In genomic region chr11:102556716-102557074, GRCm38 (mm10) we compare ENCODE assay signal across 8 mouse cellular contexts. TPM values are rescaled to one million over a fixed set of nuclear protein-coding genes. Genes with fewer than 3 reads are reported as not detected.
DNase-seq lines count a peak whose midpoint lies in the region; ATAC-seq and TF ChIP-seq lines count a peak whose summit lies in the region.

No protein-coding gene starts in this region.

- H3K9me3 ChIP-seq in heart, embryonic 13.5 days, result no peaks in the 10 kb centered on the region
- no peaks in the 10 kb centered on the region for H3K9me3 ChIP-seq in CH12.LX (replicated peaks; ENCODE audit: low read length)
- no peaks in the 10 kb centered on the region for H3K9me3 ChIP-seq in forebrain, postnatal 0 days (ENCODE audit: low read length)
- H3K9me3 ChIP-seq in liver, postnatal 0 days (ENCODE audit: low read length), result no peaks in the 10 kb centered on the region

- peak overlapping the region; percentile 99 for H3K9ac ChIP-seq in heart, embryonic 13.5 days
- peak overlapping the region; percentile 8; the same call in 1 of the 2 replicates for H3K9ac ChIP-seq in CH12.LX (ENCODE audit: insufficient read depth, low read depth)
- H3K9ac ChIP-seq in forebrain, postnatal 0 days, result no peak overlapping the region
- H3K9ac ChIP-seq in liver, postnatal 0 days (replicated peaks), result peak overlapping the region; percentile 97

- H3K36me3 ChIP-seq in heart, embryonic 13.5 days, result peaks cover 8% of the 10 kb centered on the region
- peaks cover 0 to 7% of the 10 kb centered on the region in 2 experiments for H3K36me3 ChIP-seq in CH12.LX (replicated peaks in 1 of 2; ENCODE audit: control insufficient read depth in 1 of 2, insufficient read depth in 1 of 2, low read length in 1 of 2)
- H3K36me3 ChIP-seq in forebrain, postnatal 0 days (ENCODE audit: insufficient read depth), result no peaks in the 10 kb centered on the region
- H3K36me3 ChIP-seq in liver, postnatal 0 days (replicated peaks; ENCODE audit: insufficient read depth, low read length), result no peaks in the 10 kb centered on the region; the same call in 1 of the 2 replicates

- H3K4me1 ChIP-seq in heart, embryonic 13.5 days, result peaks cover 24% of the 10 kb centered on the region
- peaks cover 0 to 28% of the 10 kb centered on the region in 2 experiments; a peak in 3 of 4 replicates for H3K4me1 ChIP-seq in CH12.LX (ENCODE audit: control insufficient read depth in 1 of 2, insufficient read depth in 2 of 2)
- H3K4me1 ChIP-seq in forebrain, postnatal 0 days (ENCODE audit: insufficient read depth), result peaks cover 12% of the 10 kb centered on the region; the same call in 1 of the 2 replicates
- H3K4me1 ChIP-seq in liver, postnatal 0 days (ENCODE audit: insufficient read depth), result peaks cover 11% of the 10 kb centered on the region

- H3K27ac ChIP-seq in heart, embryonic 13.5 days (replicated peaks), result peak overlapping the region; percentile 96
- no peak overlapping the region for H3K27ac ChIP-seq in CH12.LX (ENCODE audit: insufficient read depth, low read depth)
- H3K27ac ChIP-seq in forebrain, postnatal 0 days (ENCODE audit: low read depth, low read length), result peak overlapping the region; percentile 98
- H3K27ac ChIP-seq in liver, postnatal 0 days (ENCODE audit: low read depth), result peak overlapping the region; percentile 92

- no peak for ATAC-seq in heart, embryonic 13.5 days (ENCODE audit: extremely low read depth, insufficient number of reproducible peaks, low FRiP score, low TSS enrichment)
- ATAC-seq in forebrain, postnatal 0 days, result no peak; the same call in 1 of the 2 replicates
- no peak for ATAC-seq in liver, postnatal 0 days

- intact Hi-C loops in heart, postnatal 36 days (cut with DNase I), result loop anchor here (5.0 to 10.0 kb wide), 3 partner anchors 49 to 1988 kb away; partner anchors contain the start of gene Ubtf

- H3K27me3 ChIP-seq in heart, embryonic 13.5 days (replicated peaks), result no peaks in the 10 kb centered on the region
- no peaks in the 10 kb centered on the region for H3K27me3 ChIP-seq in CH12.LX (replicated peaks)
- no peaks in the 10 kb centered on the region for H3K27me3 ChIP-seq in forebrain, postnatal 0 days (ENCODE audit: insufficient read depth, low read length)
- no peaks in the 10 kb centered on the region for H3K27me3 ChIP-seq in liver, postnatal 0 days (ENCODE audit: insufficient read depth, low read length)

- no peak for TF ChIP-seq CTCF in CH12.LX (conservative IDR thresholded peaks at IDR 0.05 in 1 of 2, IDR thresholded peaks at IDR 0.05 in 1 of 2; ENCODE audit: low read depth in 2 of 2, low read length in 2 of 2)
- TF ChIP-seq CTCF in forebrain, postnatal 0 days (IDR thresholded peaks at IDR 0.05; ENCODE audit: low read depth), result no peak
- TF ChIP-seq CTCF in liver, postnatal 0 days (IDR thresholded peaks at IDR 0.05; ENCODE audit: low read depth), result no peak

- H3K4me3 ChIP-seq in heart, embryonic 13.5 days, result peak overlapping the region; percentile 98
- peak overlapping the region in 2 of 3 experiments; percentile 76 to 91 for H3K4me3 ChIP-seq in CH12.LX (replicated peaks in 1 of 3; ENCODE audit: low read depth in 2 of 3, low read length in 2 of 3, poor library complexity in 1 of 3)
- H3K4me3 ChIP-seq in forebrain, postnatal 0 days (ENCODE audit: low read depth, low read length), result peak overlapping the region; percentile 100
- H3K4me3 ChIP-seq in liver, postnatal 0 days (ENCODE audit: low read depth, low read length), result peak overlapping the region; percentile 93

- H3K79me2 ChIP-seq in CH12.LX (replicated peaks; ENCODE audit: control insufficient read depth, extremely low read depth, insufficient read depth, poor library complexity, severe bottlenecking), result peaks cover 35% of the 10 kb centered on the region

- dilution Hi-C loops in CH12.LX (cut with MboI; ENCODE audit: extremely low pct_ligation_motif_present, extremely low pct_unique_long_range_greater_than_20kb, low sequenced_read_pairs), result no loop called here

- TF ChIP-seq EP300 in CH12.LX (IDR thresholded peaks at IDR 0.05; ENCODE audit: low read length), result no peak
- no peak for TF ChIP-seq EP300 in liver, postnatal 0 days (IDR thresholded peaks at IDR 0.05; ENCODE audit: low read depth)

- no peak for DNase-seq in heart, postnatal 36 days
- DNase-seq in CH12.LX (ENCODE audit: extremely low read depth), result no peak
- DNase-seq in forebrain, postnatal 0 days, result no peak
- DNase-seq in liver, postnatal 0 days, result no peak
- no peak for DNase-seq in right cerebral cortex, adult 18-20 months
- DNase-seq in layer of hippocampus, postnatal 14 days (ENCODE audit: low spot score in 2 of 2), result no peak
- no peak for DNase-seq in left cerebral cortex, adult 9 months (ENCODE audit: low spot score in 2 of 2)

- TF ChIP-seq POLR2A in CH12.LX (IDR thresholded peaks at IDR 0.05; ENCODE audit: low read depth, low read length), result no peak

- 21% methylated on average over 3 of the region's 3 CpGs for WGBS in heart, embryonic 13.5 days
- WGBS in forebrain, postnatal 0 days, result 18% methylated on average over 3 of the region's 3 CpGs
- 8% methylated on average over 3 of the region's 3 CpGs for WGBS in liver, postnatal 0 days (ENCODE audit: insufficient replicate concordance)

- in situ Hi-C loops in CH12.LX (cut with MboI; ENCODE audit: low pct_ligation_motif_present, low pct_unique_long_range_greater_than_20kb, low sequenced_read_pairs), result no loop called here

- H3K4me2 ChIP-seq in heart, embryonic 13.5 days, result peak overlapping the region; percentile 87
- peak overlapping the region; percentile 3; the same call in 1 of the 2 replicates for H3K4me2 ChIP-seq in CH12.LX (ENCODE audit: insufficient read depth, low read depth, poor library complexity, severe bottlenecking)
- H3K4me2 ChIP-seq in forebrain, postnatal 0 days (ENCODE audit: low read depth), result peak overlapping the region; percentile 49
- H3K4me2 ChIP-seq in liver, postnatal 0 days (ENCODE audit: low read depth, low read length), result peak overlapping the region; percentile 86

- TF ChIP-seq RAD21 in CH12.LX (IDR thresholded peaks at IDR 0.05; ENCODE audit: low read depth, low read length), result no peak

TF ChIP-seq in CH12.LX, 34 proteins besides CTCF, POLR2A, EP300 and RAD21:
- TF ChIP-seq USF2 (conservative IDR thresholded peaks at IDR 0.05; ENCODE audit: low read depth, low read length), result no peak
- TF ChIP-seq ZMIZ1 (IDR thresholded peaks at IDR 0.05; ENCODE audit: low read depth, low read length), result no peak; the same call in 1 of the 2 replicates
- TF ChIP-seq MAX (IDR thresholded peaks at IDR 0.05; ENCODE audit: low read length), result no peak
- TF ChIP-seq HCFC1 (IDR thresholded peaks at IDR 0.05; ENCODE audit: low read depth, low read length), result no peak
- TF ChIP-seq MXI1 (IDR thresholded peaks at IDR 0.05; ENCODE audit: low read depth, low read length), result no peak

RNA-seq across cellular contexts. Expression of gene Gpatch8, which starts 0.5 kb away (rescaled TPM):
- polyA plus RNA-seq in heart, embryonic 13.5 days (2015; fragmentation: Nextera tagmentation; extraction: Ambion mirVana), result 36.1 and 39.0 TPM in 2 replicates
- total RNA-seq in heart, postnatal 36 days (2021), result 10 to 100 TPM; 18.0 to 21.9 TPM
- total RNA-seq in CH12.LX (2012; rRNA removed) (15.4 and 16.6 TPM in 2 replicates), CH12.LX (2014; rRNA removed) (10.2 and 11.5 TPM in 2 replicates)
- polyA plus RNA-seq in CH12.LX (2012; ENCODE audit: insufficient read length, low read depth), result 24.7 and 27.4 TPM in 2 replicates
- total RNA-seq in forebrain, postnatal 0 days (2014; rRNA removed), result 29.5 and 31.1 TPM in 2 replicates
- polyA plus RNA-seq in forebrain, postnatal 0 days (2015; fragmentation: Nextera tagmentation; extraction: Ambion mirVana), result 25.2 and 45.5 TPM in 2 replicates
- 11.1 and 12.2 TPM in 2 replicates for polyA plus RNA-seq in liver, postnatal 0 days (2015; fragmentation: Nextera tagmentation; extraction: Ambion mirVana)
- 10 to 100 TPM; 51.4 to 54.4 TPM for total RNA-seq in layer of hippocampus, postnatal 14 days (2021)

RNA-seq across cellular contexts. Expression of gene Gm11627, which starts 22.6 kb away (rescaled TPM):
- 10.5 and 13.8 TPM in 2 replicates for polyA plus RNA-seq in heart, embryonic 13.5 days (2015; fragmentation: Nextera tagmentation; extraction: Ambion mirVana)
- 1 to 10 TPM; 1.4 to 1.5 TPM for total RNA-seq in heart, postnatal 36 days (2021)
- total RNA-seq in CH12.LX (2012; rRNA removed) (0.42 TPM in 1 of 2 replicates, not detected in the other), CH12.LX (2014; rRNA removed) (0.46 and 0.63 TPM in 2 replicates)
- 0.38 TPM in 1 of 2 replicates, not detected in the other for polyA plus RNA-seq in CH12.LX (2012; ENCODE audit: insufficient read length, low read depth)
- 2.6 and 5.5 TPM in 2 replicates for total RNA-seq in forebrain, postnatal 0 days (2014; rRNA removed)
- polyA plus RNA-seq in forebrain, postnatal 0 days (2015; fragmentation: Nextera tagmentation; extraction: Ambion mirVana), result 3.7 and 5.9 TPM in 2 replicates
- not detected in 2 replicates for polyA plus RNA-seq in liver, postnatal 0 days (2015; fragmentation: Nextera tagmentation; extraction: Ambion mirVana)
- 1 to 10 TPM; 6.4 to 6.9 TPM for total RNA-seq in layer of hippocampus, postnatal 14 days (2021)

RNA-seq across cellular contexts. Expression of gene Fzd2, which starts 47.5 kb away (rescaled TPM):
- 19.1 and 22.0 TPM in 2 replicates for polyA plus RNA-seq in heart, embryonic 13.5 days (2015; fragmentation: Nextera tagmentation; extraction: Ambion mirVana)
- 1 to 10 TPM; 3.1 to 5.4 TPM for total RNA-seq in heart, postnatal 36 days (2021)
- total RNA-seq in CH12.LX (2012; rRNA removed), result 0.08 and 0.13 TPM in 2 replicates
- total RNA-seq in CH12.LX (2014; rRNA removed), result 0.23 and 0.35 TPM in 2 replicates
- 0.15 and 0.20 TPM in 2 replicates for polyA plus RNA-seq in CH12.LX (2012; ENCODE audit: insufficient read length, low read depth)
- 12.0 and 15.2 TPM in 2 replicates for total RNA-seq in forebrain, postnatal 0 days (2014; rRNA removed)
- polyA plus RNA-seq in forebrain, postnatal 0 days (2015; fragmentation: Nextera tagmentation; extraction: Ambion mirVana), result 4.5 and 4.6 TPM in 2 replicates
- polyA plus RNA-seq in liver, postnatal 0 days (2015; fragmentation: Nextera tagmentation; extraction: Ambion mirVana), result 0.17 and 0.22 TPM in 2 replicates
- total RNA-seq in layer of hippocampus, postnatal 14 days (2021), result 1 to 10 TPM; 8.5 to 9.4 TPM

Comparison
In these comparisons a context has a peak if more than half of its experiments do, and no peak if none do; other contexts are left out.
1. H3K4me2 ChIP-seq: peak in every context shown above with its lines; median percentile 87 in heart, embryonic 13.5 days; 86 in liver, postnatal 0 days; 49 in forebrain, postnatal 0 days; 3 in CH12.LX.